Mouse (Mus musculus) midbrain, embryonic 16.5 days (tissue): ENCODE results near the gene Sla2. TPM values are rescaled to one million over a fixed set of nuclear protein-coding genes. Genes with fewer than 3 reads are reported as not detected.
"Not testable (repeated sequence)": the region's sequence is repeated elsewhere in the genome, so short reads cannot be mapped to it uniquely, and the experiment has no call there.

Source experiments
- ATAC-seq: fragments of 200-750 bp; cut with Nextera tagmentation; 2 replicates; pipeline ENCODE4 v1.8.0; 2017; ENCODE audit warnings: moderate TSS enrichment
- H3K27ac ChIP-seq: fragments of 300-500 bp; sonication (generic); 2 replicates; pipeline ENCODE4 v1.5.1; 2014; ENCODE audit warnings: mild to moderate bottlenecking, low read length, mixed read lengths
- H3K27me3 ChIP-seq: fragments of 300-500 bp; sonication (generic); 2 replicates; pipeline ENCODE4 v1.6.1; 2014; ENCODE audit warnings: low read depth, low read length, mixed read lengths; ENCODE audit not compliant: control insufficient read depth, insufficient read depth
- H3K36me3 ChIP-seq: fragments of 300-500 bp; sonication (generic); 2 replicates; pipeline ENCODE4 v1.6.1; 2014; ENCODE audit warnings: mild to moderate bottlenecking, low read length, moderate library complexity, mixed read lengths; ENCODE audit not compliant: control insufficient read depth, insufficient read depth
- H3K4me1 ChIP-seq: fragments of 300-500 bp; sonication (generic); 2 replicates; pipeline ENCODE4 v1.6.1; 2014; ENCODE audit warnings: mild to moderate bottlenecking, low read length, mixed read lengths; ENCODE audit not compliant: control insufficient read depth, insufficient read depth
- H3K4me2 ChIP-seq: fragments of 300-500 bp; sonication (generic); 2 replicates; pipeline ENCODE4 v1.6.1; 2014; ENCODE audit warnings: mild to moderate bottlenecking, low read length, mixed read lengths
- H3K4me3 ChIP-seq: fragments of 300-500 bp; sonication (generic); 2 replicates; pipeline ENCODE4 v1.5.1; 2014; ENCODE audit warnings: low read depth, mild to moderate bottlenecking, low read length, moderate library complexity, mixed read lengths
- H3K9ac ChIP-seq: fragments of 300-500 bp; sonication (generic); 2 replicates; pipeline ENCODE4 v1.6.1; 2014; ENCODE audit warnings: low read depth, low read length, mixed read lengths
- H3K9me3 ChIP-seq: fragments of 300-500 bp; sonication (generic); replicated peaks from 2 replicates; pipeline ENCODE4 v1.6.1; 2014; ENCODE audit warnings: mild to moderate bottlenecking, low read length, mixed read lengths; ENCODE audit not compliant: control insufficient read depth, poor library complexity, severe bottlenecking
- WGBS: fragments of 180-500 bp; shearing (Covaris S2); extraction: QIAGEN DNeasy Blood & Tissue Kit; methylation state at CpG from one replicate; pipeline ENCODE4 v1.1.7; 2014; 5-methylcytosine and 5-hydroxymethylcytosine counted together
- polyA plus RNA-seq: library from polyadenylated mRNA; unstranded; fragments of >200 nt; fragmentation: Nextera tagmentation; extraction: Ambion mirVana; gene quantifications from 2 replicates; pipeline ENCODE4 v1.2.1, GENCODE M21; 2015

Gene Sla2
- polyA plus RNA-seq, 1 experiment from 2014 or later = not detected

DNA sequence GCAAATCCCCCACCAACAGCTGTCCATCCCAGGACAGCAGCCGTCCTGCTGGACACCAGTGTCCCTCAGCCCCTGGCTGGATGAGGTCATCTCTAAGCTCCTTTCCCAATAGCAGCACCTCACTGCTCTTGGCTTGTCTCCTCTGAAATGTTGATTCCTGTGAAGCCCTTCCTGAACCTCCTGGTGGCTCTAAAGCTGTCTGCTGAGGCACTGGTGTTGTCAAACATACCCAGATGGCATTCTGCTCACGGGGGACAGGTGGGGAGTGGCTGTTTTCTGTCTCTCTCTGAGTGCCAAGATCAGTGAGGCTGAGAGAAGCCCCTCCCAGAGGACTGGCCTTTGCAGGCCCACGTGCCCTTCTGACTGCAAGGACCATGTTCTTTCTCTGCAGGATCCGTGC, 18.9 kb upstream of the Sla2 start:
- ATAC-seq, H3K4me3 ChIP-seq, H3K4me1 ChIP-seq, H3K27ac ChIP-seq, H3K36me3 ChIP-seq, H3K27me3 ChIP-seq, H3K9me3 ChIP-seq, H3K4me2 ChIP-seq, H3K9ac ChIP-seq: not testable (repeated sequence)
- WGBS = 43% methylated on average over 4 of the region's 4 CpGs

DNA sequence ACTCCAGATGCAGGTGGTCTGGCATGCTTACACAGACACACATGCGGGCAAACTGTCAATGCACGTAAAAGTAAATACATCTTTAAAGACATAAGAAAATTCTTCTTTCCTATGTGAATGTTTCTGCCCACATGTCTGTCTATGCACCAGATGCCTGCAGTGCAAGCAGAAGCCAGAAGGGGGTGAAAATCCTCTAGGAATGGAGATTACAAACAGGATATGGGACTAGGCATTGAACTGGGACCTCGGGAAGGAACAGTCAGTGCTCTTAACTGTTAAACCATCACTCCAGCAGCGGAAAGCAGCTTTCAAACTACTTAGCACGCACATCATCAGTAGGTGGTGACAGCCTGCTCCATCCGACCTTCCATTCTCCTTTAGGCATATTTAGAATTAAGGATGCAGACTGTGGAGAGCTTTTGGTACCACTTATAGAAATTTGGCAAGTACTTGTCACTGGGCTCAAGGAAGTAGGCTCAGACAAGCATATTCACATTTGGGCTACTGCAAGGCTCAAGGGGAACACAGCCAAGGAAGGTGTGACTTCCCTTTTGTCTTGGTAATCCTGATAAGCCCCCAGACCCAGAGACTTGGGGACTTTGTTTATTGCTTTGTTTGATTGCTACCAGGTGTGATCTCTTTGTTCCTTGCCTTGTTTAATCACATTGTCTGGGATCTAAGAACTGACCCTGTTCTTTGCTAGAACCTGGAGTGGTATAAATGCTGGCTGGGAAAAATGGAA, 18.2 kb upstream of the Sla2 start:
- Histone ChIP-seq H3K9ac (no peak overlapping the region), H3K27ac (no peak overlapping the region), H3K36me3 (no peaks in the 10 kb centered on the region), H3K9me3 (no peaks in the 10 kb centered on the region), H3K4me3 (no peak overlapping the region), H3K4me2 (no peak overlapping the region), H3K27me3 (no peaks in the 10 kb centered on the region), H3K4me1 (no peaks in the 10 kb centered on the region)
- WGBS = 25% methylated on average over 6 of the region's 6 CpGs
- ATAC-seq = no peak

DNA sequence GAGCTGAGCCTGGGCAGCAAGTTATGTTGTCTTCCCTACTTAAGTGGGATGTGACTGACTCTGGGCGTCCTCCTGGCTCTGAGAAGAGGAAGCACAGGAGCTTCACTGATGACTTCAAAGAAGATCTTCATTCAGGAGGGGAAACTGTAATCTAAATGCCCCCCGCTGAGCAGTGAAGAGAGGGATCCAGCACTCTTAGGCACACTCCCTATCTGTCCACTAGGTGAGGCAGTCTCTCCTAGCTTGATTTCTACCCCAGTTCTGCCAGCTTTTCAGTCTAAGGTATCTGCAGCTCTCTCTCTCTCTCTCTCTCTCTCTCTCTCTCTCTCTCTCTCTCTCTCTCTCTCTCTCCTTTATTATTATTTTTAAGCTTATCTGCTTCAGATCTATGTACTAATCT, 16.4 kb upstream of the Sla2 start:
- H3K27me3 ChIP-seq = no peaks in the 10 kb centered on the region
- H3K27ac ChIP-seq = no peak overlapping the region
- 32% methylated on average over 2 of the region's 2 CpGs for WGBS
- H3K36me3 ChIP-seq = no peaks in the 10 kb centered on the region
- H3K9me3 ChIP-seq = no peaks in the 10 kb centered on the region
- H3K4me2 ChIP-seq = no peak overlapping the region
- no peaks in the 10 kb centered on the region for H3K4me1 ChIP-seq
- no peak overlapping the region for H3K9ac ChIP-seq
- ATAC-seq = no peak
- H3K4me3 ChIP-seq = no peak overlapping the region

DNA sequence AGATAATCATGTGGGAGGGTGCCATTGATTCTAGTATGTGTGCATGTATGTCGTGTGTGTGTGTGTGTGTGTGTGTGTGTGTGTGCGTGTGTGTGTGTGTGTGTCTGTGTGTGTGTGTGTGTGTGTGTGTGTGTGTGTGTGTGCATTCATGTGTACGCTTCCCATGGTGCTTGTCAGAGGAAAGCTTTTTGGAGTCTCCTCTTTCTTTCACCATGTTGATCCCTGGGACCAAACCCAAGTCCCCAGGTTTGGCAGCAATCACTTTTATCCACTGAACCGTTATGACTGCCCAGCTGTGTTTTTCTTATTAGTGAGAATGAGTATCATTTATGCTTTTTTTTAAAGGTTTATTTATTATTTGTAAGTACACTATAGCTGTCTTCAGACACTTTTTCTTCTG, 15.4 kb upstream of the Sla2 start:
- 79% methylated on average over 3 of the region's 4 CpGs for WGBS
- not testable (repeated sequence) for H3K4me3 ChIP-seq, H3K4me1 ChIP-seq, H3K9me3 ChIP-seq, H3K36me3 ChIP-seq, H3K27ac ChIP-seq, ATAC-seq, H3K4me2 ChIP-seq, H3K27me3 ChIP-seq, H3K9ac ChIP-seq

- H3K27ac ChIP-seq = no peak overlapping the region
- no peak overlapping the region for H3K4me2 ChIP-seq
- H3K27me3 ChIP-seq = no peaks in the 10 kb centered on the region
- H3K9me3 ChIP-seq = no peaks in the 10 kb centered on the region
- no peak overlapping the region for H3K9ac ChIP-seq
- 79% methylated on average over 6 of the region's 6 CpGs for WGBS
- no peaks in the 10 kb centered on the region for H3K4me1 ChIP-seq
- ATAC-seq = no peak
- H3K4me3 ChIP-seq = no peak overlapping the region
- H3K36me3 ChIP-seq = no peaks in the 10 kb centered on the region
These were observed 14.9 kb upstream of the Sla2 start for GRCm38 (mm10) chr2:156901883-156902282.

DNA sequence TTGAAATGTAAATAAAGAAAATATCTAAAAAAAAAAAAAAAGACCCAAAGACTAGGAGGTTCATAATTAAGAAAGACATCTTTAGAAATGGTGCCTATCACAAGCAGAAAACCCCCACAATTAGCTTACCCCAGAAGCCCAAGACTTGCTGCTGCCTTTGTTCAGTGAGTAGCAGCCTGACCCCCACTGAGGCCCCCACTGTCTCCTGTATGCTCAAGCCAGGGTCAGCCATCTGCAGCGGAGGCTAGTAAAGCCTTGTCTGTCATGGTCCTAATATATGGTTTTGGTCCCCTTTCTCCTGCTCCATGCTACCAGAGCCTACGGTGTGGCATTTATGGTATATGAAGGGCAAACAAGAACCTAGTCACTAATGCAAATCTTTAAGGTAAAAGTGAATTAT, 14.4 kb upstream of the Sla2 start:
- Histone ChIP-seq H3K4me3 (no peak overlapping the region), H3K27me3 (no peaks in the 10 kb centered on the region), H3K9ac (no peak overlapping the region), H3K27ac (no peak overlapping the region), H3K4me2 (no peak overlapping the region), H3K4me1 (no peaks in the 10 kb centered on the region), H3K36me3 (no peaks in the 10 kb centered on the region), H3K9me3 (no peaks in the 10 kb centered on the region)
- WGBS = 74% methylated on average over 2 of the region's 2 CpGs
- no peak for ATAC-seq

DNA sequence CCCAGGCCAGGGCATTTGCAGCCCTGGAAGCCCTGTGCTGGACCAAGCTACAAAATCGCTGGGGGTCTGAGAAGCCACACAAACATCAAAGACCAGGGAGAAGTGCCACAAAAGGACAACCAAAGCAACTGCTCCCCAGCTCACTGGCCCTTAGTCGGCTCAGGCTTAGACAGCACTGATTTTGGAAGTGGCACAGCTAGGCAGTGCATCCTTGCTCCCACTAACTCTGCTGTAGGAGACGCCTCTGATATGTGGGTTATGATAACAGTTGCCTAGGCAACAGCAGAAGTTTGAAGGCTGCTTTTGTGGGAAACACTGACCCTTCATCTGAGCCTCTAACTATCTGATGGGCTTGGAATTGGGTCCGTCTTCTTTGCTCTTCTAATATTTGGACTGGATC, 12.2 kb upstream of the Sla2 start:
- Histone ChIP-seq H3K36me3 (no peaks in the 10 kb centered on the region), H3K4me3 (no peak overlapping the region), H3K4me2 (no peak overlapping the region), H3K27ac (no peak overlapping the region), H3K9ac (no peak overlapping the region), H3K27me3 (no peaks in the 10 kb centered on the region), H3K9me3 (no peaks in the 10 kb centered on the region), H3K4me1 (no peaks in the 10 kb centered on the region)
- no peak for ATAC-seq
- WGBS = 69% methylated on average over 4 of the region's 4 CpGs

DNA sequence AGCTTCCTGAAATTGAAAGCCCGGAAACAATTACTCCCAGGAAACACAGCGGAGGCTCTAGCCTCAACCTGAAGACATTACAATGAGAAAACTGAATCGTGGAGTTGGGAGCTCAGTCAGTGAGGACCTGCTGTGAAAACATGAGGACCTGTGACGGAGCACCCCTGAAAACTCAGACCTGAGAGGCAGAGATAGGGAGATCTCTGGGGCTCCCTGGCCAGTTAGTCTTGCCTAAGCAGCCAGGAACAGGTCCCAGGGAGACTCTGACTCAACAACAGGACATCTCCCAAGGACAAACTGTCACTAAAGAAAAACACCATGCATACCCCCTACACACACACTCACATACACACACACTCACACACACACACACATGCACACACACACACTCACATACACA, 11.4 kb upstream of the Sla2 start:
- Histone ChIP-seq H3K4me2 (no peak overlapping the region), H3K27ac (peak overlapping the region; percentile 4; the same call in 1 of the 2 replicates), H3K4me3 (no peak overlapping the region), H3K9me3 (no peaks in the 10 kb centered on the region), H3K27me3 (no peaks in the 10 kb centered on the region), H3K36me3 (no peaks in the 10 kb centered on the region), H3K4me1 (no peaks in the 10 kb centered on the region), H3K9ac (no peak overlapping the region)
- WGBS = 68% methylated on average over 4 of the region's 4 CpGs
- no peak for ATAC-seq

DNA sequence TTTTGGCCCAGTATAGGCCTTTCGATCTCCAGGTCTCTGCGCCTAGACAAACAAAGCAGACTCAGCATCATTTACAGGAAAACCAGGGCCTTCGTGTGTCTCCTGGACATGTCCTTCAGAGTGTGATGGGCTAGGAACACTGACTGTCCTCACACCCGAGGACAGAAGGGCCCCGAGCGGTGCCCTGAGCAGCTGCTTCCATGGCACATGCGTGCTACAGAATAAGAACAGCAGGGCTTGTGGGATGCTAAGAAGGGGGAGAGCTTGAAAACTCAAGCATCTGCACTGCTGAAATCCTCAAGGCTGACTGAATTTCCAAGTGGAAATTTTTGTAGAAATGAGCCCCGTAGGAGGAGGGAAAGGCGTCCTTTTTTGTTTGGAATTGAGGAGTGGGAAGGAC, 10.0 kb upstream of the Sla2 start:
- ATAC-seq = no peak
- 88% methylated on average over 9 of the region's 9 CpGs for WGBS

More for the DNA sequence above, 10.0 kb upstream of the Sla2 start:
- H3K9ac ChIP-seq = no peak overlapping the region
- no peaks in the 10 kb centered on the region for H3K9me3 ChIP-seq
- no peak overlapping the region for H3K4me2 ChIP-seq
- no peak overlapping the region for H3K4me3 ChIP-seq
- H3K36me3 ChIP-seq = no peaks in the 10 kb centered on the region
- H3K27ac ChIP-seq = no peak overlapping the region
- H3K27me3 ChIP-seq = no peaks in the 10 kb centered on the region
- peaks cover 9% of the 10 kb centered on the region; the same call in 1 of the 2 replicates for H3K4me1 ChIP-seq
